Mouse (Mus musculus) liver, embryonic 11.5 days (tissue): ENCODE measurements around the gene AC134908.4. TPM values are rescaled to one million over a fixed set of nuclear protein-coding genes. Genes with fewer than 3 reads are reported as not detected.

ENCODE experiments used
- ATAC-seq: fragments of 200-750 bp; cut with Nextera tagmentation; replicated peaks from 2 replicates; pipeline ENCODE4 v1.8.0; 2017; ENCODE audit warnings: moderate number of reproducible peaks, mild to moderate bottlenecking, moderate TSS enrichment, moderate library complexity; ENCODE audit not compliant: low FRiP score
- DNase-seq: peaks from one replicate; pipeline ENCODE4 v3.0.0-alpha.2; 2017; ENCODE audit warnings: low spot score
- H3K27ac ChIP-seq: fragments of 300-500 bp; sonication (generic); 2 replicates; pipeline ENCODE4 v1.5.1; 2014; ENCODE audit warnings: mild to moderate bottlenecking, low read depth, low read length, control low read depth
- H3K27me3 ChIP-seq: fragments of 300-500 bp; sonication (generic); replicated peaks from 2 replicates; pipeline ENCODE4 v1.6.1; 2014; ENCODE audit warnings: low read length, mixed read lengths; ENCODE audit not compliant: control insufficient read depth, insufficient read depth
- H3K36me3 ChIP-seq: fragments of 300-500 bp; sonication (generic); 2 replicates; pipeline ENCODE4 v1.6.1; 2014; ENCODE audit warnings: mild to moderate bottlenecking, low read length, moderate library complexity, mixed read lengths; ENCODE audit not compliant: control insufficient read depth, insufficient read depth
- H3K4me1 ChIP-seq: fragments of 300-500 bp; sonication (generic); replicated peaks from 2 replicates; pipeline ENCODE4 v1.6.1; 2014; ENCODE audit warnings: low read length, mixed read lengths; ENCODE audit not compliant: control insufficient read depth, insufficient read depth
- H3K4me2 ChIP-seq: fragments of 300-500 bp; sonication (generic); 2 replicates; pipeline ENCODE4 v1.6.1; 2014; ENCODE audit warnings: mild to moderate bottlenecking, control low read depth, moderate library complexity
- H3K4me3 ChIP-seq: fragments of 300-500 bp; sonication (generic); 2 replicates; pipeline ENCODE4 v1.5.1; 2014; ENCODE audit warnings: low read depth, low read length, control low read depth
- H3K9ac ChIP-seq: fragments of 300-500 bp; sonication (generic); 2 replicates; pipeline ENCODE4 v1.6.1; 2014; ENCODE audit warnings: low read depth, low read length, control low read depth
- H3K9me3 ChIP-seq: fragments of 300-500 bp; sonication (generic); 2 replicates; pipeline ENCODE4 v1.6.1; 2016; ENCODE audit warnings: low read length, inconsistent platforms, mixed read lengths; ENCODE audit not compliant: control insufficient read depth
- WGBS: fragments of 180-500 bp; shearing (Covaris S2); extraction: QIAGEN DNeasy Blood & Tissue Kit; methylation state at CpG from one replicate; pipeline ENCODE4 v1.1.7; 2014; 5-methylcytosine and 5-hydroxymethylcytosine counted together
- polyA plus RNA-seq: library from polyadenylated mRNA; unstranded; fragments of >200 nt; fragmentation: Nextera tagmentation; extraction: Ambion mirVana; gene quantifications from 2 replicates; pipeline ENCODE4 v1.2.1, GENCODE M21; 2014

Gene AC134908.4
- polyA plus RNA-seq, 1 experiment from 2014 or later, result not detected

DNA sequence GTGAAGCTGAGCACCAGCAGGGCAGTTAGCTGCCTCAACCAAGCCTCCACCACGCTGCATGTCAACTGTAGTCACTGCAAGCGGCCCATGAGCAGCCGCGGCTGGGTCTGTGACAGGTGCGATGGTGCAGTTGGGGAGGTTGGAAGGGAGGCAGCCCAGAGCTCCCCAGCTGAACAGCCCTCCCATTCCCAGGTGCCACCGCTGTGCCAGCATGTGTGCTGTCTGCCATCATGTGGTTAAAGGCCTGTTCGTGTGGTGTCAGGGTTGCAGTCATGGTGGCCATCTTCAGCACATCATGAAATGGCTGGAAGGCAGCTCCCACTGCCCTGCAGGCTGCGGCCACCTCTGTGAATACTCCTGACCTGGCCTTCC, 32.8 kb upstream of the AC134908.4 start:
- peak overlapping the region; percentile 99 for H3K4me2 ChIP-seq
- H3K4me3 ChIP-seq, result peak overlapping the region; percentile 65
- 84% methylated on average over 8 of the region's 8 CpGs for WGBS
- DNase-seq (no peak), ATAC-seq (no peak)
- no peak overlapping the region; the same call in 1 of the 2 replicates for H3K9ac ChIP-seq
- no peaks in the 10 kb centered on the region for H3K27me3 ChIP-seq
- peaks cover 47% of the 10 kb centered on the region for H3K4me1 ChIP-seq
- H3K27ac ChIP-seq, result peak overlapping the region; percentile 82
- H3K36me3 ChIP-seq, result peaks cover 42% of the 10 kb centered on the region
- H3K9me3 ChIP-seq, result no peaks in the 10 kb centered on the region

DNA sequence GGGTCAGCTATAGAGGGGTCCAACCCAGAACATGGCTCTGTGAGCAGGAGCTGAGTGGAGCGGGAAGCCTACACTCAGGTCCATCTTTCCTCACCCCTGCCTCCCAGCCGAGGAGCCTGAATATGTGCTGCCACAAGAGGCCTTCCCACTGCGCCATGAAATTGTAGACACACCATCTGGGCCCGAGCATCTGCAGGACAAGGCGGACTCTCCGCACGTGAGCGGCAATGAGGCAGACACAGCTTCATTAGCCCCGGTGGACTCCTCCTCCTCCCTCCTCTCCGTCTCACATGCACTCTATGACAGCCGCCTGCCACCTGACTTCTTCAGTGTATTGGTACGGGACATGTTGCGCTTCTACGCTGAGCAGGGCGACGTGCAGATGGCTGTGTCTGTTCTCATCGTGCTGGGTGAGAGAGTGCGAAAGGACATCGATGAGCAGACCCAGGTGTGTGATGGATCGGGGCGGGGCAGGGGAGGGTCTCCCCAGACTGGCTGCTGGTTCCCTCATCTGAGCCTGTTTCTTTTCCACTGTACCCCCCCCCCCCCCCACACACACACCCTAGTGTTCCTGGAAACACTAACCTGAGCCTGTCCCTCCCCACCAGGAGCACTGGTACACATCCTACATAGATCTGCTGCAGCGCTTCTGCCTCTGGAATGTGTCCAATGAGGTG, 32.2 kb upstream of the AC134908.4 start:
- no peak overlapping the region for H3K4me3 ChIP-seq
- H3K4me2 ChIP-seq, result no peak overlapping the region; the same call in 1 of the 2 replicates
- no peak overlapping the region for H3K9ac ChIP-seq
- no peaks in the 10 kb centered on the region for H3K9me3 ChIP-seq
- DNase-seq, result no peak
- WGBS, result 95% methylated on average over 22 of the region's 22 CpGs
- ATAC-seq, result no peak
- H3K4me1 ChIP-seq, result peaks cover 47% of the 10 kb centered on the region
- H3K27me3 ChIP-seq, result no peaks in the 10 kb centered on the region
- H3K36me3 ChIP-seq, result peaks cover 42% of the 10 kb centered on the region
- 0 out of 2 replicates have a peak overlapping the region, but pooled peaks have one; percentile 82 for H3K27ac ChIP-seq

DNA sequence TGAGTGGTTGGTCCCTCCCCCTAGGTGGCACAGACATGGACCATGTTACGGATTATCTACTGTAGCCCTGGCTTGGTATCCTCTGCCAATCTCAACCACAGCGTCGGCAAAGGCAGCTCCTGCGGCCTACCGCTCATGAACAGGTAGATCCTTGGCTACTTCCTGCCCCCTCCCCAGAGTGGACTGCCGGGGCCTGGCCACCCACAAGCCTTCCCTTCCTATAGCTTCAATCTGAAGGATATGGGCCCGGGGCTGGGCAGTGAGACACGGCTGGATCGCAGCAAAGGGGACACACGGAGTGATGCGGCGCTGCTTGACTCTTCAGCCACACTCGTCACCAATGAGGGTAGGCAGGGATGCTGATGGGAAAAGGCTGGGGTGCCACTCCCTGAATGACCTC, 31.6 kb upstream of the AC134908.4 start:
- no peak for ATAC-seq

DNA sequence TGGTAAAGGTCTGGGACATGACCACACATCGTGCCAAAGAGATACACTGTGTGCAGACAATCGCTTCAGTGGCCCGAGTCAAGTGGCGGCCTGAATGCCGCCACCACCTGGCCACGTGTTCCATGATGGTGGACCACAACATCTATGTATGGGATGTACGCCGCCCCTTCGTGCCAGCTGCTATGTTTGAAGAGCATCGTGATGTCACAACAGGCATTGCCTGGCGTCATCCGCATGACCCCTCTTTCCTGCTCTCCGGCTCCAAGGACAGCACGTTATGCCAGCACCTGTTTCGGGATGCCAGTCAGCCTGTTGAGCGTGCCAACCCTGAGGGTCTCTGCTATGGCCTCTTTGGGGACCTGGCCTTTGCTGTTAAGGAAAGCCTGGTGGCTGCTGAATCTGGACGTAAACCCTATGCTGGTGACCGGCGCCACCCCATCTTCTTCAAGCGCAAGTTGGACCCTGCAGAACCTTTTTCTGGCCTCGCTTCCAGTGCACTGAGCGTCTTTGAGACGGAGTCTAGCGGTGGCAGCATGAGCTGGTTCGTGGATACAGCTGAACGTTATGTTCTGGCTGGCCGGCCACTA, 30.6 kb upstream of the AC134908.4 start:
- H3K9ac ChIP-seq, result no peak overlapping the region
- peaks cover 37% of the 10 kb centered on the region for H3K4me1 ChIP-seq

More for the DNA sequence above, 31.6 kb upstream of the AC134908.4 start:
- peaks cover 46% of the 10 kb centered on the region for H3K4me1 ChIP-seq
- H3K36me3 ChIP-seq, result peaks cover 41% of the 10 kb centered on the region
- no peak overlapping the region for H3K4me2 ChIP-seq
- H3K9ac ChIP-seq, result no peak overlapping the region
- H3K27ac ChIP-seq, result no peak overlapping the region
- H3K4me3 ChIP-seq, result no peak overlapping the region
- WGBS, result 94% methylated on average over 13 of the region's 13 CpGs
- no peak for DNase-seq
- peaks cover under 1% of the 10 kb centered on the region; the same call in 1 of the 2 replicates for H3K27me3 ChIP-seq
- H3K9me3 ChIP-seq, result no peaks in the 10 kb centered on the region

DNA sequence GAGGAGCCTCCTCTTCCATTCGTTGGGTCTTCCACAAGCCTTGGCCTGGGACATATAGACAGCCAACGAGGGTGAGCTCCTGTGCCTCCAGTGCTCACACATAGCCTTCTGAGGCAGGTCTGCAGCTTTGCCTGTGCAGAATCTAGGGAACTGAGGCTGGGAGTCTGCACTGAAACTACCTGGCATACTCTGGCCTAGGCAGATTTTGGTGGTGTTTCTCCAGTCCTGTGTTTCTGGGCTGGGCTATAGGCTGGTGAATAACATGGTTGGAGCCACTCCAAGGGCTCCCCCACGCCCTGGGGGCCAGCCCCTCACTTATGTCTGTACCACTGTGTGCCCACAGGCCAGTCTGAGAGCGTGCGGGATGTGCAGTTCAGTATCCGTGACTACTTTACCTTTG, 29.9 kb upstream of the AC134908.4 start:
- 84% methylated on average over 6 of the region's 6 CpGs for WGBS
- Histone ChIP-seq H3K4me1 (peaks cover 31% of the 10 kb centered on the region), H3K4me2 (peak overlapping the region; percentile 89), H3K36me3 (peaks cover 25% of the 10 kb centered on the region), H3K27ac (peak overlapping the region; percentile 16; the same call in 1 of the 2 replicates), H3K9me3 (no peaks in the 10 kb centered on the region), H3K9ac (0 out of 2 replicates have a peak overlapping the region, but pooled peaks have one; percentile 18), H3K4me3 (peak overlapping the region; percentile 84), H3K27me3 (peaks cover 10% of the 10 kb centered on the region)
- no peak for DNase-seq
- ATAC-seq, result no peak

More for the DNA sequence above, 30.6 kb upstream of the AC134908.4 start:
- ATAC-seq (no peak), DNase-seq (no peak)
- Histone ChIP-seq H3K9me3 (no peaks in the 10 kb centered on the region), H3K4me3 (no peak overlapping the region), H3K27me3 (peaks cover 5% of the 10 kb centered on the region; the same call in 1 of the 2 replicates), H3K36me3 (peaks cover 33% of the 10 kb centered on the region), H3K27ac (no peak overlapping the region), H3K4me2 (no peak overlapping the region)
- 93% methylated on average over 27 of the region's 27 CpGs for WGBS

DNA sequence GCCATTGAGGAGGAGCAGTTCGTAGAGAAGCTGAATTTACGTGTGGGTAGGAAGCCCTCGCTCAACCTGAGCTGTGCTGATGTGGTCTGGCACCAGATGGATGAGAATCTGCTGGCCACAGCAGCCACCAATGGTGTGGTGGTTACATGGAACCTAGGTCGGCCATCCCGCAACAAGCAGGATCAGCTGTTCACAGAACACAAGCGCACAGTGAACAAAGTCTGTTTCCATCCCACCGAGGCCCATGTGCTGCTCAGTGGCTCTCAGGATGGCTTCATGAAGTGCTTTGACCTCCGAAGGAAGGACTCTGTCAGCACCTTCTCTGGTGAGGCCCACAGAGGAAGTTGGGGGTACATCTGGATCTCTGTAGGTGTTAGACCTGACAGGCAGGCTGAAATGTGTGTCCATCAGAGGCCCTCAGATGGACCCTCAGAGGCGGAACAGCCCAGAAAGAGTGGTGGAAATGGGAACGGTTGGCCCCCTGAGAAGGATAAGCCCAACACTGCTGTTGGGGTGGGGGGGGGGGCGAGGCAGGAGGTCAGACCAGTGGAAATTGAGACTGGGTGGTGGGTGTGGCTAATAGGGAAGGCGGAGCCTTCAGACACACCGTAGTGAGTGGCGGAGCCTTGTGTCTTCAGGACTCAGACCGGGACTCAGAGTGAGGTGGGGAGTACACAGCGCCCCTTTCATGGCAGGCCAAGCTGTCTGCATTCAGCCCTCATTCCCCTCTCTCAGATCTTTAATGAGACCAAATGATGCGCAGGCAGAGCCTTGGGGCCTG, 29.1 kb upstream of the AC134908.4 start:
- H3K4me2 ChIP-seq, result peak overlapping the region; percentile 89
- peak overlapping the region; percentile 84 for H3K4me3 ChIP-seq
- peaks cover 23% of the 10 kb centered on the region for H3K4me1 ChIP-seq
- DNase-seq, result no peak
- WGBS, result 56% methylated on average over 17 of the region's 17 CpGs
- H3K27ac ChIP-seq, result no peak overlapping the region
- H3K36me3 ChIP-seq, result peaks cover 20% of the 10 kb centered on the region
- peak overlapping the region; percentile 81 for H3K9ac ChIP-seq
- no peaks in the 10 kb centered on the region for H3K9me3 ChIP-seq
- H3K27me3 ChIP-seq, result peaks cover 18% of the 10 kb centered on the region
- no peak; the same call in 1 of the 2 replicates for ATAC-seq

DNA sequence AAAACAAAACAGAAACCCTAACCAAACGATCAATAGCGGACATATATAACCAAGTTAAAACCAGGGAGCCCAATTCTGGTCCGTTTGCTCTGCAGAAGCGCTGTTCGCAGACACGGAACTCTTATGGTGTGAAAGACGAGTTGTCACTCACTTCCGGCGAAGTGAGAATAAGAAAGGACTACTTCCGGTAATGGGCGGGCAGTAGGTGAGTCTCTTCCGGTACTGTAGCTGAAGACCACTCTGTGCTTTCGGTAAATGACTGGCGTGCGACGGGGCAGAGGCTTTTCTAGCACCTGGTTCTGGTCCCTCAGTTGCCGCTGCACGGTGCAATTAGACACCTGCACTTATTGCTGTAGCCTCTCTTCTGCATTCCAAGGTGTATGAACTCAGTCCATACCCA, 28.0 kb upstream of the AC134908.4 start, which contains the start of gene Wdr24:
TSS of gene Wdr24 (plus strand) at position 176 of the 400 bp plus-strand sequence.
- Histone ChIP-seq H3K4me2 (peak within 1 kb of the TSS; percentile 89), H3K4me3 (peak within 1 kb of the TSS; percentile 84), H3K36me3 (peaks cover 20% of the 10 kb centered on the region), H3K27ac (peak within 1 kb of the TSS; percentile 57; the same call in 1 of the 2 replicates), H3K9ac (peak within 1 kb of the TSS; percentile 81), H3K9me3 (no peaks in the 10 kb centered on the region), H3K4me1 (peaks cover 21% of the 10 kb centered on the region), H3K27me3 (peaks cover 29% of the 10 kb centered on the region)
- ATAC-seq (peak; percentile 76), DNase-seq (peak; percentile 70)
- WGBS, result under 1% methylated on average over 18 of the region's 18 CpGs
